In the genomic region with DNA sequence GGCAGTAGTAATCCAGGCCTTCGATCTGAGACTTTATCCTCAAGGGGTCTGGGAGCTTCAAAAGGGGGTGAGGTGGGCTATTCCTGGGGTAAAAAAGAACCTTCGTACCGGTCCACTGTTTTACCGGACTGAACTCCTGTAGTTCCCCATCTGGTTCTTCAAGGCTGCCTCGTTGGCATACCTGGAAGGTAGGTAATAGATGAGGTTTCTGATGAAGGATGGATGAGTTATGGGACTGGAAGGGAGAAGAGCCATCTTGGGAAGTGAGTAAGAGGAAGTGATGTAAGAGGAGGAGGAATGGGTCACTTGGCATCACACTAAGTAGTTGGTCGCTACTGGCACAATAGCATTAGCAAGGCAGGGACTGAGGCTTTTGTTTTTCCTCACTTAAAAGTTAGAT, we compare ENCODE assay signal across 8 mouse cellular contexts. TPM values are rescaled to one million over a fixed set of nuclear protein-coding genes. Genes with fewer than 3 reads are reported as not detected.
DNase-seq lines count a peak whose midpoint lies in the region; ATAC-seq lines count a peak whose summit lies in the region.

No protein-coding gene starts in this region.

- no peak for DNase-seq in neural tube, embryonic 11.5 days (ENCODE audit: low spot score)
- DNase-seq in neural tube, embryonic 10.5 days (ENCODE audit: extremely low spot score, low spot score): no peak
- DNase-seq in hindbrain, embryonic 11.5 days (ENCODE audit: low spot score): peak; percentile 17
- peak; percentile 48 for DNase-seq in retina, embryonic 14.5 days (ENCODE audit: low spot score)
- no peak for DNase-seq in embryo, embryonic 9.5 days (ENCODE audit: extremely low spot score)

- peak overlapping the region; percentile 74 for H3K9ac ChIP-seq in neural tube, embryonic 11.5 days (ENCODE audit: low read length)
- H3K9ac ChIP-seq in embryonic facial prominence, embryonic 13.5 days: peak overlapping the region; percentile 96
- H3K9ac ChIP-seq in hindbrain, embryonic 11.5 days (ENCODE audit: low read depth, low read length): peak overlapping the region; percentile 83
- peak overlapping the region; percentile 94 for H3K9ac ChIP-seq in liver, embryonic 16.5 days (ENCODE audit: low read depth, low read length)

- H3K27ac ChIP-seq in neural tube, embryonic 11.5 days (ENCODE audit: low read depth, low read length): no peak overlapping the region
- peak overlapping the region; percentile 81; the same call in 1 of the 2 replicates for H3K27ac ChIP-seq in embryonic facial prominence, embryonic 13.5 days
- H3K27ac ChIP-seq in hindbrain, embryonic 11.5 days (ENCODE audit: low read depth, low read length): no peak overlapping the region
- H3K27ac ChIP-seq in liver, embryonic 16.5 days (ENCODE audit: low read length): peak overlapping the region; percentile 92

- H3K4me2 ChIP-seq in neural tube, embryonic 11.5 days (ENCODE audit: low read depth): peak overlapping the region; percentile 82
- peak overlapping the region; percentile 84 for H3K4me2 ChIP-seq in embryonic facial prominence, embryonic 13.5 days
- H3K4me2 ChIP-seq in hindbrain, embryonic 11.5 days (replicated peaks; ENCODE audit: low read depth, low read length): peak overlapping the region; percentile 84
- peak overlapping the region; percentile 65 for H3K4me2 ChIP-seq in liver, embryonic 16.5 days (ENCODE audit: low read depth, low read length)

- H3K9me3 ChIP-seq in neural tube, embryonic 11.5 days (ENCODE audit: control insufficient read depth, low read length): no peaks in the 10 kb centered on the region
- H3K9me3 ChIP-seq in embryonic facial prominence, embryonic 13.5 days: no peaks in the 10 kb centered on the region
- H3K9me3 ChIP-seq in hindbrain, embryonic 11.5 days (ENCODE audit: control insufficient read depth, low read length): no peaks in the 10 kb centered on the region
- no peaks in the 10 kb centered on the region for H3K9me3 ChIP-seq in liver, embryonic 16.5 days (replicated peaks; ENCODE audit: control insufficient read depth, low read length)

- no peaks in the 10 kb centered on the region for H3K27me3 ChIP-seq in neural tube, embryonic 11.5 days (ENCODE audit: control insufficient read depth, insufficient read depth, low read length)
- H3K27me3 ChIP-seq in embryonic facial prominence, embryonic 13.5 days: no peaks in the 10 kb centered on the region
- no peaks in the 10 kb centered on the region for H3K27me3 ChIP-seq in hindbrain, embryonic 11.5 days (ENCODE audit: control insufficient read depth, insufficient read depth, low read length)
- H3K27me3 ChIP-seq in liver, embryonic 16.5 days (ENCODE audit: control insufficient read depth, insufficient read depth, low read depth, low read length): no peaks in the 10 kb centered on the region

- peaks cover 9% of the 10 kb centered on the region for H3K4me1 ChIP-seq in neural tube, embryonic 11.5 days (ENCODE audit: control insufficient read depth, insufficient read depth, low read length)
- peaks cover 15% of the 10 kb centered on the region for H3K4me1 ChIP-seq in embryonic facial prominence, embryonic 13.5 days
- 0 out of 2 replicates have a peak, but pooled peaks cover 4% of the 10 kb centered on the region for H3K4me1 ChIP-seq in hindbrain, embryonic 11.5 days (replicated peaks; ENCODE audit: control insufficient read depth, insufficient read depth, low read length)
- peaks cover 17% of the 10 kb centered on the region for H3K4me1 ChIP-seq in liver, embryonic 16.5 days (ENCODE audit: control insufficient read depth, low read depth, low read length)

- H3K36me3 ChIP-seq in neural tube, embryonic 11.5 days (ENCODE audit: control insufficient read depth, insufficient read depth, low read length): peaks cover 4% of the 10 kb centered on the region; the same call in 1 of the 2 replicates
- H3K36me3 ChIP-seq in embryonic facial prominence, embryonic 13.5 days: peaks cover 16% of the 10 kb centered on the region
- H3K36me3 ChIP-seq in hindbrain, embryonic 11.5 days (ENCODE audit: control insufficient read depth, insufficient read depth, low read length): no peaks in the 10 kb centered on the region
- peaks cover 14% of the 10 kb centered on the region for H3K36me3 ChIP-seq in liver, embryonic 16.5 days (ENCODE audit: control insufficient read depth, insufficient read depth)

- ATAC-seq in neural tube, embryonic 11.5 days (ENCODE audit: insufficient read depth, low FRiP score, low TSS enrichment): no peak
- ATAC-seq in embryonic facial prominence, embryonic 13.5 days (ENCODE audit: insufficient number of reproducible peaks, insufficient read depth, low FRiP score, low TSS enrichment, low read depth): no peak
- no peak for ATAC-seq in hindbrain, embryonic 11.5 days (ENCODE audit: low FRiP score)
- ATAC-seq in liver, embryonic 16.5 days (ENCODE audit: low read depth): no peak
- no peak for ATAC-seq in megakaryocyte-erythroid progenitor cell, adult 5-6 weeks (replicated peaks; ENCODE audit: low FRiP score, low TSS enrichment, poor library complexity, severe bottlenecking)

- peak overlapping the region; percentile 88 for H3K4me3 ChIP-seq in neural tube, embryonic 11.5 days (ENCODE audit: low read depth, low read length)
- H3K4me3 ChIP-seq in embryonic facial prominence, embryonic 13.5 days: peak overlapping the region; percentile 95
- peak overlapping the region; percentile 80 for H3K4me3 ChIP-seq in hindbrain, embryonic 11.5 days (ENCODE audit: low read depth, low read length)
- H3K4me3 ChIP-seq in liver, embryonic 16.5 days (ENCODE audit: low read depth, low read length): peak overlapping the region; percentile 78

- 17% methylated on average over 6 of the region's 6 CpGs for WGBS in neural tube, embryonic 11.5 days
- WGBS in embryonic facial prominence, embryonic 13.5 days: 11% methylated on average over 6 of the region's 6 CpGs
- 13% methylated on average over 6 of the region's 6 CpGs for WGBS in hindbrain, embryonic 11.5 days
- 4% methylated on average over 6 of the region's 6 CpGs for WGBS in liver, embryonic 16.5 days (ENCODE audit: insufficient replicate concordance)

RNA-seq across cellular contexts. Expression of a gene that starts 2.7 kb away (rescaled TPM):
- 59.3 and 64.2 TPM in 2 replicates for polyA plus RNA-seq in neural tube, embryonic 11.5 days (2014; fragmentation: Nextera tagmentation; extraction: Ambion mirVana)
- polyA plus RNA-seq in embryonic facial prominence, embryonic 13.5 days (2015; fragmentation: Nextera tagmentation; extraction: Ambion mirVana): 50.2 and 55.0 TPM in 2 replicates
- 43.3 and 52.0 TPM in 2 replicates for polyA plus RNA-seq in hindbrain, embryonic 11.5 days (2014; fragmentation: Nextera tagmentation; extraction: Ambion mirVana)
- 29.3 and 32.2 TPM in 2 replicates for polyA plus RNA-seq in liver, embryonic 16.5 days (2015; fragmentation: Nextera tagmentation; extraction: Ambion mirVana)
- total RNA-seq in megakaryocyte-erythroid progenitor cell, adult 5-6 weeks (2014; fragmentation: Nextera tagmentation): 33.6 and 35.8 TPM in 2 replicates
- 35.2 and 40.8 TPM in 2 replicates for total RNA-seq in megakaryocyte-erythroid progenitor cell, adult 5-6 weeks (2017)

RNA-seq across cellular contexts. Expression of a gene that starts 21.6 kb away (rescaled TPM):
- 5.0 and 5.7 TPM in 2 replicates for polyA plus RNA-seq in neural tube, embryonic 11.5 days (2014; fragmentation: Nextera tagmentation; extraction: Ambion mirVana)
- 3.1 and 3.6 TPM in 2 replicates for polyA plus RNA-seq in embryonic facial prominence, embryonic 13.5 days (2015; fragmentation: Nextera tagmentation; extraction: Ambion mirVana)
- 5.0 TPM in 2 replicates for polyA plus RNA-seq in hindbrain, embryonic 11.5 days (2014; fragmentation: Nextera tagmentation; extraction: Ambion mirVana)
- polyA plus RNA-seq in liver, embryonic 16.5 days (2015; fragmentation: Nextera tagmentation; extraction: Ambion mirVana): 19.3 and 20.6 TPM in 2 replicates
- not detected in 2 replicates for total RNA-seq in megakaryocyte-erythroid progenitor cell, adult 5-6 weeks (2014; fragmentation: Nextera tagmentation)
- total RNA-seq in megakaryocyte-erythroid progenitor cell, adult 5-6 weeks (2017): not detected in 2 replicates

Comparison
In these comparisons a context has a peak if more than half of its experiments do, and no peak if none do; other contexts are left out.
1. DNase-seq: peak in hindbrain, embryonic 11.5 days (single experiment) and retina, embryonic 14.5 days (single experiment); none in neural tube, embryonic 11.5 days (single experiment), neural tube, embryonic 10.5 days (single experiment) and embryo, embryonic 9.5 days (single experiment).
2. H3K27ac ChIP-seq: peak in embryonic facial prominence, embryonic 13.5 days (single experiment) and liver, embryonic 16.5 days (single experiment); none in neural tube, embryonic 11.5 days (single experiment) and hindbrain, embryonic 11.5 days (single experiment).
3. Peak in every context shown above with its lines, with median percentiles within 50 percentile points of each other: H3K4me2 ChIP-seq, H3K4me3 ChIP-seq and H3K9ac ChIP-seq.